Mouse (Mus musculus): ENCODE measurements at regions not wholly inside any gene's neighbourhood (a gene's known extent, or its start where the extent isn't known, plus 50 kb on each side); places are given as distances from the start of the nearest gene placed in this dataset.
A peak's percentile ranks its signal among the peaks of the same experiment; 100 is the strongest.

DNA sequence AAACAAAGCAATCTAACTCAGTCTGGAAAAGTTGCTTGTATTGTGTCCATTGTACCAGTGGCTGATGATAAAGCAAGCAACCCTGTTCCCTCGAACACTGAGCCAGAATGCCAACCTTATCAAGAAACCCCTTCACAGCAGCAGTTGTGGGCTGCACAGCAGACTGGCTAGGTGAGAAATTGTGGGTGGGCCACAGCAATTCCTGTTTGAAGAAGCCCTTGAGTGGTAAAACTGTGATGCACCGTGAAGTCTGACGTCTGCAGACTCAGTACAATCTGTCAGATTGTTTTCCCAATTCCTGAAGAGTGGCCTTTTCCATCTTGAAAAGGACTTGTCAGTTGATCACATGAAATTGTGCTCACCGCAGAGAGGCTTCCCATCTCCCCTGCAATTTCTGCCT, 483.7 kb upstream of the Nrg3 start:
- no peak overlapping the region for H3K27ac ChIP-seq
- WGBS: 26% methylated on average over 4 of the region's 4 CpGs
- no peaks in the 10 kb centered on the region for H3K4me1 ChIP-seq
- H3K9me3 ChIP-seq: no peaks in the 10 kb centered on the region
- no peak overlapping the region for H3K4me3 ChIP-seq
- DNase-seq (ENCODE audit: low spot score): peak; percentile 75
- H3K27me3 ChIP-seq (ENCODE audit: insufficient read depth, poor library complexity, severe bottlenecking): no peaks in the 10 kb centered on the region
- H3K36me3 ChIP-seq: no peaks in the 10 kb centered on the region

DNA sequence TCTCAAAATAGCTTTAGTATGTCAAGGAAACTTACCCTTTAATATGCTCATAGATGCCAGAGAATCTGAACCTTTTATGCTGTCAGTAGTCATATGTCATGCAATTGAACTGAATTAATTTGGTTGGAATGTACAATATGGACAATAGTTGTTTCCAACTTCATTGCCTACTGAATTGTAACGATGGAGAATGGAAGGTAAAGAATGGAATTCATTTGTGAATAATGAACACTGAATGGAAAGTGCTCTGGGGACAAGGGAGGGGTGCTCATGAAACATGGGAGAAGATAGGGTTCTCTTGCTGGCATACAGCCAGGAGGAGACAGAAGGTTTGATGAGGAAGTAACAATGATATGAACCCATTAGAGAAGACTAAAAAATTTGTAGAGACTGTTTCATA, 471.8 kb upstream of the Nrg3 start:
- Histone ChIP-seq H3K4me3 (no peak overlapping the region), H3K36me3 (no peaks in the 10 kb centered on the region), H3K27me3 (ENCODE audit: insufficient read depth, poor library complexity, severe bottlenecking) (no peaks in the 10 kb centered on the region), H3K9me3 (no peaks in the 10 kb centered on the region), H3K4me1 (no peaks in the 10 kb centered on the region), H3K27ac (no peak overlapping the region)
- DNase-seq (ENCODE audit: low spot score): no peak
- WGBS: 68% methylated on average over 1 of the region's 1 CpGs
